Mouse (Mus musculus): ENCODE results near the gene Tmem270.

DNA sequence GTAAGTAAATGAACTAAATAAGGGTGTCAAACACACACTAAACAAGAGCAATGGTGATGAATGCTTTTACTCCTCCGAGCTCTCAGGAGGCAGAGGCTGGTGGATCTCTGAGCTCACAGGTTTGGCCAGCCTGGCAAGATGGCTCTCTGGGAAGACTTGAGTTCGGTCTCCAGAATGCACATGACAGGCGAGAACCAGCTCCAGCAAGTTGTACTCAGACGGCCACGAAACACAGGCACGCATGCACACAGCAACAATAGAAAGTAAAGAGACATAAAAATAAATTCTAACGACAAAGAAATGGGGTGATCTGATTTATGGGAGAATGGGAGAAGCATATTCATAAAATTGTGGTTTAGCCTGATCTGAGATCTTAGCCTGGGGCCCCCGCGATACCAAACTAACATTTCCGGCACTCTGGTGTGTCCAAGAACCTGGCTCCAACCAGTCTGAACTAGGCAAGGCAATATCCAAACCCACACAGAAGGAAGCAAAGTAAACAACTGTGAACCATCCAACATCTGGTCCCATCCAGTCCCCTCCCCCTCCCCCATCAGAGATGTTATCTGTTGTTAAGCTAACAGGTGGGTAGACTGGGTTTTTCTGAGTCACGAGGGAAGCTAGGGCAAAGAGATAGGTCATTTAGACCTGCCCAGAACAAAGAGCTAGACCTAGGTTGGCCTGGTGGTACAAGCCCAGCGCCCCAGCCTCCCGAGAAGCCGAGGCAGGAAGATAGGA is 35.1 kb upstream of the Tmem270 start:
- TF ChIP-seq GATA1 (IDR thresholded peaks at IDR 0.05; ENCODE audit: borderline replicate concordance, low read length), result no peak
- TF ChIP-seq FLI1 (IDR thresholded peaks at IDR 0.05; ENCODE audit: low read length), result no peak
